Mouse (Mus musculus): ENCODE measurements around the gene Cacna1d.

- no peak for TF ChIP-seq POLR2A (IDR thresholded peaks at IDR 0.05; ENCODE audit: control insufficient read depth in 1 of 2, insufficient read depth in 1 of 2, low read depth in 1 of 2, low read length in 2 of 2, poor library complexity in 1 of 2)
- TF ChIP-seq CTCF (IDR thresholded peaks at IDR 0.05 in 2 of 3, conservative IDR thresholded peaks at IDR 0.05 in 1 of 3; ENCODE audit: control insufficient read depth in 1 of 3, insufficient read depth in 1 of 3, low read depth in 2 of 3, low read length in 3 of 3, poor library complexity in 1 of 3, severe bottlenecking in 1 of 3), result no peak
- no peak for TF ChIP-seq ELF1 (IDR thresholded peaks at IDR 0.05; ENCODE audit: low read depth, low read length)
- TF ChIP-seq GATA1 (IDR thresholded peaks at IDR 0.05; ENCODE audit: low read depth, low read length), result no peak
- no peak for TF ChIP-seq TAL1 (IDR thresholded peaks at IDR 0.05; ENCODE audit: low read length)
- TF ChIP-seq RAD21 (IDR thresholded peaks at IDR 0.05; ENCODE audit: low read depth, low read length), result no peak
- TF ChIP-seq ZMIZ1 (IDR thresholded peaks at IDR 0.05; ENCODE audit: low read depth, low read length), result no peak
- TF ChIP-seq POLR2AphosphoS5 (IDR thresholded peaks at IDR 0.05; ENCODE audit: borderline replicate concordance, low read depth, low read length), result no peak
- TF ChIP-seq USF1 (IDR thresholded peaks at IDR 0.05; ENCODE audit: low read depth, low read length), result no peak
- no peak for TF ChIP-seq BHLHE40 (IDR thresholded peaks at IDR 0.05; ENCODE audit: borderline replicate concordance, low read depth, low read length)
- TF ChIP-seq MAX (IDR thresholded peaks at IDR 0.05; ENCODE audit: low read length), result no peak
- no peak for TF ChIP-seq GABPA (IDR thresholded peaks at IDR 0.05; ENCODE audit: low read depth, low read length)
Observed at GRCm38 (mm10) chr14:30218114-30218513, 273.1 kb downstream of the Cacna1d start.

All from MEL (cell line).